Mouse (Mus musculus) cerebellum, adult 2 months (tissue): ENCODE data around the gene Ttc12. TPM values are rescaled to one million over a fixed set of nuclear protein-coding genes. Genes with fewer than 3 reads are reported as not detected.
A peak's percentile ranks its signal among the peaks of the same experiment; 100 is the strongest.

Experiments used
- DNase-seq, 2 experiments: peaks; one replicate each; pipeline ENCODE4 v3.0.0; 2021
- H3K27ac ChIP-seq: fragments of 200-500 bp; 2 replicates; pipeline ENCODE4 v1.5.1; 2012; ENCODE audit warnings: low read length, control low read depth, inconsistent platforms; ENCODE audit not compliant: insufficient read depth
- H3K27me3 ChIP-seq: fragments of 200-500 bp; 2 replicates; pipeline ENCODE4 v1.6.1; 2012; ENCODE audit warnings: inconsistent platforms, mild to moderate bottlenecking, low read length, moderate library complexity; ENCODE audit not compliant: control insufficient read depth, insufficient read depth
- H3K4me1 ChIP-seq: fragments of 200-500 bp; 2 replicates; pipeline ENCODE4 v1.6.1; 2011; ENCODE audit warnings: low read length; ENCODE audit not compliant: control insufficient read depth, insufficient read depth
- H3K4me3 ChIP-seq: fragments of 200-500 bp; replicated peaks from 2 replicates; pipeline ENCODE3; 2011; ENCODE audit warnings: mild to moderate bottlenecking, low read depth, low read length, control low read depth; ENCODE audit not compliant: insufficient read depth
- CTCF ChIP-seq: fragments of 200-500 bp; IDR thresholded peaks from 2 replicates; pipeline ENCODE4 v1.5.1; 2011; ENCODE audit warnings: low read depth, mild to moderate bottlenecking, control low read depth, low read length, moderate library complexity, borderline replicate concordance; ENCODE audit not compliant: insufficient read depth
- POLR2A ChIP-seq: fragments of 200-500 bp; IDR thresholded peaks from 2 replicates; pipeline ENCODE4 v1.6.1; 2011; ENCODE audit warnings: low read length, control low read depth, borderline replicate concordance; ENCODE audit not compliant: insufficient read depth
- WGBS: fragments of 180-500 bp; shearing (Covaris S2); methylation state at CpG from one replicate; pipeline ENCODE4 v1.1.7; 2018; 5-methylcytosine and 5-hydroxymethylcytosine counted together
- polyA plus RNA-seq: library from polyadenylated mRNA; depleted of rRNA; stranded (reverse); fragments of >200 nt; gene quantifications from 2 replicates; pipeline ENCODE4 v1.2.3, GENCODE M21; 2012

Gene Ttc12
- polyA plus RNA-seq, 1 experiment, result 3.3 TPM

DNA sequence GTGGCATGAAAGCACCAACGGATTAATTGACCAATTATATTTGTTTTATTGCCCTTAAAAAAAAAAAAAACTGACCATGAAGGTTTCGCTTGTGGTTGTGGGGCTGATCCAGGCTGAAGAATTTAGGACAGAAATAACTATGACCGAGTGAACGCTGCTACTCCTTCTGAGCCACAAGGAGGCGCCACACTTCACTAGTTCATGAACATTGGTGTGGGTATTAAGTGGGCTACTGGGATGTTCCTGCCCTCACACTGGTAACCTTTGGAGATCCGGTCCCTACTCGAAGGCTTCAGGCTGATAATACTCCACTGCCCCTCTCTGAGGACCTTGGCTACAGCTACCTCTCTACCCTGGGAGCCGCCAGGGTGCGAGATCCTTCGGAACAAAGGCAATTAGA, 42.9 kb upstream of the Ttc12 start:
- peak; percentile 42 to 49 for DNase-seq
- 56% methylated on average over 10 of the region's 10 CpGs for WGBS

DNA sequence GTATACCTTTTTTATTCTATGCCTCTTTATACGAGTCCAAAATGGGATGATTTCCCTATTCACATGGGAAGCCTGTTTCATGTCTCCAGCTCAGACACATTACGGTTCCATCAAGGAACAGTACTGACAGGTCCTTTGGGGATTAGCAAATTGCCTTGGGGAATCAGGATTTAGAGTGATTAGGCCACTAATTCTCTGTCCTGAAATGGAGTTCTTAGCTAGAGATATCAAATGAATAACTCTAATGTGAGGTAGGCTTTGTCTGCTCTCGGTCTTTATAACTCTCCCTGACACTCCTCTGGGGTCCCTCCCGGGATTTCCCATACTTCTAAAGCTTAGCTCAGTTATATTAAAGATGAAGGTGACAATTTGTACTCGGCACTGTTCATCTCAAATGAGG, 42.0 kb upstream of the Ttc12 start:
- 91% methylated on average over 5 of the region's 5 CpGs for WGBS
- DNase-seq, result no peak
- H3K27me3 ChIP-seq, result no peaks in the 10 kb centered on the region
- TF ChIP-seq CTCF (no peak), POLR2A (no peak)
- H3K27ac ChIP-seq, result no peak overlapping the region
- no peak overlapping the region for H3K4me3 ChIP-seq
- H3K4me1 ChIP-seq, result no peaks in the 10 kb centered on the region

More for the DNA sequence above, 42.9 kb upstream of the Ttc12 start:
- no peak for TF ChIP-seq POLR2A
- TF ChIP-seq CTCF, result peak; percentile 75
- no peaks in the 10 kb centered on the region for H3K4me1 ChIP-seq
- no peak overlapping the region for H3K27ac ChIP-seq
- no peaks in the 10 kb centered on the region for H3K27me3 ChIP-seq
- no peak overlapping the region for H3K4me3 ChIP-seq

DNA sequence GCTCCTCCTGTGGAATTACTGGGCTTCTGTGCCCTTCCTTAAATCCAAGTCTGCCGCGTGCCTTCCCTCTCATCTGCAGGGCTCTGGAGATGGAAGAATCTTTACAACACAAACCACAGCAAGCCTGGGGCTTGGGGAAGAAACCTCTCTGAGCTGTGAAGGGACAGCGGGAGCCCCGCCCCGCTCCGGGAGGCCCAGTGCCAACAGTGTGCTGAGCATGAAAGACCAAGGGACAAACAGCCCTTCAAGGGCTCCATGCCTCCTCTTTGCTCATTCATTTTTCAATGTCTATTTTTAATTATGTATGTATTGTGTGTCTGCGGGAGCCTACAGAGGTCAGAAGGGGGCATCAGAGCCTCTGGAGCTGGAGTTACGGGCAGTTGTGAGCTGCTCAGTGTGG, 41.3 kb upstream of the Ttc12 start:
- DNase-seq, result no peak
- Histone ChIP-seq H3K4me1 (peaks cover 3% of the 10 kb centered on the region; the same call in 1 of the 2 replicates), H3K4me3 (no peak overlapping the region), H3K27me3 (no peaks in the 10 kb centered on the region), H3K27ac (no peak overlapping the region)
- TF ChIP-seq CTCF (no peak), POLR2A (no peak)
- 74% methylated on average over 8 of the region's 8 CpGs for WGBS

DNA sequence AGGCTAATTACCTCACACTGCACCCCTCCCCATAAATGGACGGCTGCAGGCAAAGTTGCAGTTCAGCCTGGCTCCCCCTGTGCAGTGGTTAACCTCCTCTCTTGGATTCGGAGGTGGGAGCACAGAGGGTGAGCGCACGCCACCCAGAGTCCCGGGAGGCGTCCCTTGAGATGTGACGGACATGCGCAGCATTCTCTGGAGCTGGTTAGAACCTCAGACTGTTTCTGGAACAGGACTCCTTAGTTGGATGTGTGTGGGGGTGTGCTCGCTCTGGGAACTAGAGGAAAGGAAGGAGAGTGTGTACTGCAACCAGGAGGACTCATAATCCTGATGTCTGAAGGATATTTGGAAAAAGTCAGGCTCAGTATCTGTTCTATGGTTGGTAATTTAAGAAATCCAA, 38.7 kb upstream of the Ttc12 start:
- Histone ChIP-seq H3K27ac (no peak overlapping the region), H3K4me3 (no peak overlapping the region), H3K4me1 (peaks cover 4% of the 10 kb centered on the region; the same call in 1 of the 2 replicates), H3K27me3 (no peaks in the 10 kb centered on the region)
- 79% methylated on average over 9 of the region's 9 CpGs for WGBS
- no peak for TF ChIP-seq POLR2A
- TF ChIP-seq CTCF, result no peak
- no peak for DNase-seq

DNA sequence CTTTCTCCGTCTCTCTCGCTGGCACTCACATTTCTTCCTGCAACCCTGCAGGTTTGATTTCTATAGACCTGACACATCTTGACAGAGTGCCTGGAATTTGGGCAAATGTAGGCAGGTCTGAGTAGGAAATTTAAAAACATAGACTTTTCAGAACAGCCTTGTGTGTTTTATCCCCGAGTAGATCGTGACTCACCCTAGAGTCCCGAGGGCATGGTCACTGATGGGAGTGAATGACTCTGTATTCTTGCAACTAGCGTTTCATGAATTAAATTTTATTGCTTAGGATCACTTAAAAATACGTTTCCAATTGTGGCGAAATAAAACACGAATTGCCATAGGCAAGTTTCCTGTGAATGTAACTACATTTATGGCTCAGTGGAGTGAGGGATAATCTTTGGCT, 37.9 kb upstream of the Ttc12 start:
- H3K27ac ChIP-seq, result no peak overlapping the region
- H3K27me3 ChIP-seq, result no peaks in the 10 kb centered on the region
- no peak for TF ChIP-seq POLR2A
- no peak for TF ChIP-seq CTCF
- H3K4me1 ChIP-seq, result peaks cover 4% of the 10 kb centered on the region; the same call in 1 of the 2 replicates
- DNase-seq, result no peak
- WGBS, result 84% methylated on average over 9 of the region's 9 CpGs
- no peak overlapping the region for H3K4me3 ChIP-seq

DNA sequence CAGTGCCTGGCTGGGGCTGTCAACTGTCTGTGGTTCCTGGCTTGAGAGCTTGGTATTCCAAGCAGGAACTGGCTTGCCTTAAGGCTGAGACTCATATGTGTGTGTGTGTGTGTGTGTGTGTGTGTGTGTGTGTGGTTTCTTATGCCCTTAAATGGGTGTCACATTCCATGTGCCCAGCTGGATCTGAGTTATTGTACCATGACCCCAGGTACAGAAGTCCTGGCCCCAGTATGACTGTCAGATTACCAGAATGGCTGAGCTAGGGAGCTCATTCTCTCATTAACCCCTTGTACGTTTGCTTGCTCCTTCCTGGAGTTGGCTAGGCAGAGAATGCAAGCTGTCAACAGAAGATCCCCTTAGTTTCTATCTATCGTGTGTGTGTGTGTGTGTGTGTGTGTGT, 28.3 kb upstream of the Ttc12 start:
- no peak overlapping the region for H3K4me3 ChIP-seq
- WGBS, result 72% methylated on average over 2 of the region's 2 CpGs
- no peaks in the 10 kb centered on the region; the same call in 1 of the 2 replicates for H3K4me1 ChIP-seq
- no peak for TF ChIP-seq POLR2A
- TF ChIP-seq CTCF, result no peak
- no peaks in the 10 kb centered on the region for H3K27me3 ChIP-seq
- no peak for DNase-seq
- no peak overlapping the region for H3K27ac ChIP-seq

DNA sequence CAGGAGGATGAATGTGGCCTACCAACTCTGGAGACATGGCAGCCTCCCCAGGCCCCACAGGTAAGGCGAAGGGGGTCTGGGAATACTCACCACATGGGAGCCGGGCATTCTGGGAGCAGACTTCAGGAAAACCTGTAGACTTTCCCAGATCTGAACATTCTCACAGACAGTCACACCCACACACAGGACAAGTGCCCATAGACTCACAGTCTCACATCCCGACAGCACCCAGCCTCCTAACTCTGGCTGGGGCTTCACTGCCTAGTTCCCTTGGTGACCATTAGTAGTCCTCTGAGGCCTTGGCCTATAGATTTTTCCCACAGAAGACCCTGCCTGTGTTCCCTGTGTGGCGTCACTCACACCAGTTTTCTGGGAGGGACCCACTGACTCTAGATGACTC, 24.6 kb upstream of the Ttc12 start:
- WGBS, result 96% methylated on average over 4 of the region's 4 CpGs
- no peaks in the 10 kb centered on the region for H3K27me3 ChIP-seq

DNA sequence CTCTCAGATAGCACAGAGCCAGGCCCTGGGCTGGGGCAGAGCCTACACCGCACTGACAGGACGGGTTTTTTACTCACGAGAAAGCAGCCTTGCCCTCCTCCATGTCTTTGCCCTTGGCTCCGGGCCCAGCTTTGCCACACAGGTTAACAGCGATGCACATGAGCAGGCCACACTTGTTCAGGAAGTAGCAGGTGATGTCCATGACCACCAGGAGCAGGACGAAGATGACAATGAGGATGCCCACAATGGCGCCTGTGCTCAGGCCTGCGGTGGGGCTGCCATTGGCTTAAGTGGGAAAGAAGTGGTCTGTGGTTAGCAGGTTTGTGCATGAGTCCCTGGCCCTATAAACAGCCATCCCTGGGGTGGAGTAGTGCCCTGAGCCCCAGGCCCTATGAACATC, 23.6 kb upstream of the Ttc12 start:
- Histone ChIP-seq H3K4me1 (no peaks in the 10 kb centered on the region), H3K27me3 (no peaks in the 10 kb centered on the region), H3K27ac (no peak overlapping the region), H3K4me3 (no peak overlapping the region)
- no peak for DNase-seq
- no peak for TF ChIP-seq POLR2A
- no peak for TF ChIP-seq CTCF
- WGBS, result 82% methylated on average over 8 of the region's 8 CpGs

More for the DNA sequence above, 24.6 kb upstream of the Ttc12 start:
- Histone ChIP-seq H3K4me3 (no peak overlapping the region), H3K27ac (no peak overlapping the region), H3K4me1 (no peaks in the 10 kb centered on the region)
- no peak for DNase-seq
- TF ChIP-seq POLR2A (no peak), CTCF (no peak)

DNA sequence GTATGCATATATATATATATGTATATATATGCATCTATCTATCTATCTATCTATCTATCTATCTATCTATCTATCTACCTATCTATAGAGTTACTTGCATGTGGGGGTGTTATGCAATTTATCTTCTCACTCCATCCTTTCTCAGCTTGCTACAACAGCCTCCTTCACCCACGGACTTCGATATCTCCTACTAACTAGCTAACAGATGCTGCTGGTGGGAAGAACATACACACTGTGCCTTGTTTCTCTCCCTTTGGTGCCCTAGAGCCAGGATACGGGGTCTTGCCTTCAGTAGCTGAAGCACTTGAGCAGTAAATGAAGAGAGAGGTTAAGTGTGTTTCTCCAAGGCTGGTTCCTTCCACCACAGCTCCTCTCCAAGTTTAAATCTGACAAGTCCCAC, 23.1 kb upstream of the Ttc12 start:
- no peaks in the 10 kb centered on the region for H3K4me1 ChIP-seq
- H3K4me3 ChIP-seq, result no peak overlapping the region
- H3K27ac ChIP-seq, result no peak overlapping the region
- H3K27me3 ChIP-seq, result no peaks in the 10 kb centered on the region
- no peak for TF ChIP-seq CTCF
- no peak for TF ChIP-seq POLR2A
- 95% methylated on average over 3 of the region's 3 CpGs for WGBS
- no peak for DNase-seq
